ENCODE assay signal across 8 mouse cellular contexts in the genomic region with DNA sequence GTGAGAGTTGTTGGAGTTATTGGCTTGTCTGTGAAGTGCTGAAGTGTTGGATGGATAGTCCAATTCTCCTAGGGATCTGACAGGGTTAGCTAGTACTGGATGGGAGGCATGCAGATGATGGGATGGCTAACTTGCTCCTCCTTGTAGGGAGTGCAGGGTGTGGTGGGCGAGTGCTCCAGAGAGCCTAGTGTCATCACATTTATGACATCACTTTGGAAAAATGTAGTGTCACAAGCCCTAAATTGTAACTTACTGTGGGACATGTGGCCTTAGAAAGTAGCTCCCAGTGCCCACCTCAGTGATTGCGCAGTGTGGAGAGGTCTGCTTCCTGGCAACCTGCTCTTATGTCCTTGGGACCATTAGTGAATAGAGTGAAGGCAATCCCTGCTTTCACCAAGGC. TPM values are rescaled to one million over a fixed set of nuclear protein-coding genes. Genes with fewer than 3 reads are reported as not detected.
DNase-seq lines count a peak whose midpoint lies in the region; ATAC-seq and TF ChIP-seq lines count a peak whose summit lies in the region.

No protein-coding gene starts in this region.

- no peak for TF ChIP-seq EP300 in liver, postnatal 0 days (IDR thresholded peaks at IDR 0.05; ENCODE audit: low read depth)

- H3K9ac ChIP-seq in heart, embryonic 11.5 days (ENCODE audit: low read depth, low read length): no peak overlapping the region
- H3K9ac ChIP-seq in hindbrain, embryonic 12.5 days: no peak overlapping the region
- no peak overlapping the region for H3K9ac ChIP-seq in liver, postnatal 0 days (replicated peaks)

- 53% methylated on average over 2 of the region's 2 CpGs for WGBS in heart, embryonic 11.5 days (ENCODE audit: insufficient replicate concordance)
- 88% methylated on average over 2 of the region's 2 CpGs for WGBS in hindbrain, embryonic 12.5 days
- WGBS in liver, postnatal 0 days (ENCODE audit: insufficient replicate concordance): 64% methylated on average over 2 of the region's 2 CpGs

- ATAC-seq in heart, embryonic 11.5 days (replicated peaks; ENCODE audit: insufficient number of reproducible peaks, low FRiP score, low TSS enrichment): no peak
- no peak for ATAC-seq in hindbrain, embryonic 12.5 days (ENCODE audit: low FRiP score)
- ATAC-seq in liver, postnatal 0 days: no peak

- no peak for TF ChIP-seq CTCF in liver, postnatal 0 days (IDR thresholded peaks at IDR 0.05; ENCODE audit: low read depth)

- no peaks in the 10 kb centered on the region for H3K9me3 ChIP-seq in heart, embryonic 11.5 days (replicated peaks; ENCODE audit: control insufficient read depth, low read length)
- no peaks in the 10 kb centered on the region for H3K9me3 ChIP-seq in hindbrain, embryonic 12.5 days (replicated peaks)
- H3K9me3 ChIP-seq in liver, postnatal 0 days (ENCODE audit: low read length): no peaks in the 10 kb centered on the region

- H3K27me3 ChIP-seq in heart, embryonic 11.5 days (ENCODE audit: control insufficient read depth, insufficient read depth, low read length): no peaks in the 10 kb centered on the region
- H3K27me3 ChIP-seq in hindbrain, embryonic 12.5 days: no peaks in the 10 kb centered on the region
- no peaks in the 10 kb centered on the region for H3K27me3 ChIP-seq in liver, postnatal 0 days (ENCODE audit: insufficient read depth, low read length)

- H3K27ac ChIP-seq in heart, embryonic 11.5 days (ENCODE audit: low read depth, low read length): no peak overlapping the region
- H3K27ac ChIP-seq in brown adipose tissue, adult 24 weeks (replicated peaks; ENCODE audit: low read depth, low read length): no peak overlapping the region
- H3K27ac ChIP-seq in hindbrain, embryonic 12.5 days: no peak overlapping the region
- peak overlapping the region; percentile 85 for H3K27ac ChIP-seq in liver, postnatal 0 days (ENCODE audit: low read depth)

- DNase-seq in heart, adult 8-10 months (ENCODE audit: low spot score): no peak
- DNase-seq in liver, postnatal 0 days: no peak
- no peak for DNase-seq in MN1 (ENCODE audit: low spot score)
- no peak for DNase-seq in cerebellum, postnatal 10 days
- no peak for DNase-seq in urinary bladder, adult 2 months (ENCODE audit: low spot score)

- H3K4me1 ChIP-seq in heart, embryonic 11.5 days (ENCODE audit: control insufficient read depth, insufficient read depth, low read length): peaks cover 35% of the 10 kb centered on the region
- peaks cover 22% of the 10 kb centered on the region for H3K4me1 ChIP-seq in brown adipose tissue, adult 24 weeks (ENCODE audit: control insufficient read depth, insufficient read depth, insufficient read length, low read length)
- peaks cover 43% of the 10 kb centered on the region for H3K4me1 ChIP-seq in hindbrain, embryonic 12.5 days
- H3K4me1 ChIP-seq in liver, postnatal 0 days (ENCODE audit: insufficient read depth): peaks cover 37% of the 10 kb centered on the region

- H3K36me3 ChIP-seq in heart, embryonic 11.5 days (ENCODE audit: control insufficient read depth, insufficient read depth, low read length): no peaks in the 10 kb centered on the region
- H3K36me3 ChIP-seq in hindbrain, embryonic 12.5 days: no peaks in the 10 kb centered on the region
- no peaks in the 10 kb centered on the region for H3K36me3 ChIP-seq in liver, postnatal 0 days (replicated peaks; ENCODE audit: insufficient read depth, low read length)

- H3K4me2 ChIP-seq in heart, embryonic 11.5 days: peak overlapping the region; percentile 73
- peak overlapping the region; percentile 74 for H3K4me2 ChIP-seq in hindbrain, embryonic 12.5 days (replicated peaks)
- H3K4me2 ChIP-seq in liver, postnatal 0 days (ENCODE audit: low read depth, low read length): peak overlapping the region; percentile 95

- no peak overlapping the region for H3K4me3 ChIP-seq in heart, embryonic 11.5 days (ENCODE audit: low read depth, low read length)
- H3K4me3 ChIP-seq in brown adipose tissue, adult 24 weeks (ENCODE audit: insufficient read depth, low read depth, low read length): 0 out of 2 replicates have a peak overlapping the region, but pooled peaks have one; percentile 2
- H3K4me3 ChIP-seq in hindbrain, embryonic 12.5 days: peak overlapping the region; percentile 3; the same call in 1 of the 2 replicates
- H3K4me3 ChIP-seq in liver, postnatal 0 days (ENCODE audit: low read depth, low read length): 0 out of 2 replicates have a peak overlapping the region, but pooled peaks have one; percentile 8

RNA-seq across cellular contexts. Expression of a gene that starts 2.3 kb away (rescaled TPM):
- 49.5 and 51.4 TPM in 2 replicates for polyA plus RNA-seq in heart, embryonic 11.5 days (2014; fragmentation: Nextera tagmentation; extraction: Ambion mirVana)
- 100 to 1,000 TPM; 132 to 150 (median 148) TPM for total RNA-seq in heart, adult 8-10 months (2022)
- 71.5 and 105 TPM in 2 replicates for polyA plus RNA-seq in brown adipose tissue, adult 24 weeks (2012; ENCODE audit: insufficient read depth, insufficient read length, missing spikeins)
- 85.6 and 95.1 TPM in 2 replicates for polyA plus RNA-seq in hindbrain, embryonic 12.5 days (2016; fragmentation: Nextera tagmentation; extraction: Ambion mirVana)
- 24.7 and 26.2 TPM in 2 replicates for polyA plus RNA-seq in liver, postnatal 0 days (2015; fragmentation: Nextera tagmentation; extraction: Ambion mirVana)
- polyA plus RNA-seq in urinary bladder, adult 2 months (2012; rRNA removed): 131 and 145 TPM in 2 replicates

RNA-seq across cellular contexts. Expression of a gene that starts 37.0 kb away (rescaled TPM):
- polyA plus RNA-seq in heart, embryonic 11.5 days (2014; fragmentation: Nextera tagmentation; extraction: Ambion mirVana): 1.7 and 1.8 TPM in 2 replicates
- total RNA-seq in heart, adult 8-10 months (2022): 10 to 100 TPM; 15.6 to 17.3 (median 16.4) TPM
- polyA plus RNA-seq in brown adipose tissue, adult 24 weeks (2012; ENCODE audit: insufficient read depth, insufficient read length, missing spikeins): not detected in 2 replicates
- polyA plus RNA-seq in hindbrain, embryonic 12.5 days (2016; fragmentation: Nextera tagmentation; extraction: Ambion mirVana): 11.8 and 13.3 TPM in 2 replicates
- 2.0 and 2.2 TPM in 2 replicates for polyA plus RNA-seq in liver, postnatal 0 days (2015; fragmentation: Nextera tagmentation; extraction: Ambion mirVana)
- polyA plus RNA-seq in urinary bladder, adult 2 months (2012; rRNA removed): 4.0 and 5.6 TPM in 2 replicates
